Mouse (Mus musculus): ENCODE measurements at regions not wholly inside any gene's neighbourhood (a gene's known extent, or its start where the extent isn't known, plus 50 kb on each side); places are given as distances from the start of the nearest gene placed in this dataset.

DNA sequence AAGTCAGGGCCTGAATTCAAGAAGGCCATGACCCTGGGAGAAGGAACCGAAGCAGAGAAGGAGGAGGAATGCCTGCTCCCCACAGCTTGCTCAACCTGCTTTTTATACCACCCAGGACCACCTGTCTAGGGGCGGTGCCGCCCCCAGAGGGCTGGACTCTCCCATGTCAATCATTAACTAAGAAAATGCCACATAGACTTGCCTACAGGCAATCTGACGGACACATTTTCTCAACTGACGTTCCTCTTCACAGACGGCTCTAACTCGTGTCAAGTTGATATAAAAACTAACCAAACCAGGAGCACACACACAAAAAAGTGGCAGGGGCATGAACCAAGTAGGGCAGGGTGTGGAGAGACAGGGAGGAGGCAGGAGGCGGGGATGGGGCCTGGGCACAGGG, 248.5 kb downstream of the Bcl11b start:
- 61% methylated on average over 8 of the region's 8 CpGs for WGBS
- H3K4me2 ChIP-seq = no peak overlapping the region
- peak; percentile 29; the same call in 1 of the 2 replicates for ATAC-seq (ENCODE audit: insufficient read depth, low FRiP score, low read depth)
- peak overlapping the region; percentile 23 for H3K27ac ChIP-seq
- H3K9me3 ChIP-seq = no peaks in the 10 kb centered on the region
- no peaks in the 10 kb centered on the region for H3K27me3 ChIP-seq (replicated peaks)
- no peak overlapping the region for H3K4me3 ChIP-seq (replicated peaks)
- H3K4me1 ChIP-seq = peaks cover 30% of the 10 kb centered on the region
- no peaks in the 10 kb centered on the region for H3K36me3 ChIP-seq
- H3K9ac ChIP-seq = no peak overlapping the region

DNA sequence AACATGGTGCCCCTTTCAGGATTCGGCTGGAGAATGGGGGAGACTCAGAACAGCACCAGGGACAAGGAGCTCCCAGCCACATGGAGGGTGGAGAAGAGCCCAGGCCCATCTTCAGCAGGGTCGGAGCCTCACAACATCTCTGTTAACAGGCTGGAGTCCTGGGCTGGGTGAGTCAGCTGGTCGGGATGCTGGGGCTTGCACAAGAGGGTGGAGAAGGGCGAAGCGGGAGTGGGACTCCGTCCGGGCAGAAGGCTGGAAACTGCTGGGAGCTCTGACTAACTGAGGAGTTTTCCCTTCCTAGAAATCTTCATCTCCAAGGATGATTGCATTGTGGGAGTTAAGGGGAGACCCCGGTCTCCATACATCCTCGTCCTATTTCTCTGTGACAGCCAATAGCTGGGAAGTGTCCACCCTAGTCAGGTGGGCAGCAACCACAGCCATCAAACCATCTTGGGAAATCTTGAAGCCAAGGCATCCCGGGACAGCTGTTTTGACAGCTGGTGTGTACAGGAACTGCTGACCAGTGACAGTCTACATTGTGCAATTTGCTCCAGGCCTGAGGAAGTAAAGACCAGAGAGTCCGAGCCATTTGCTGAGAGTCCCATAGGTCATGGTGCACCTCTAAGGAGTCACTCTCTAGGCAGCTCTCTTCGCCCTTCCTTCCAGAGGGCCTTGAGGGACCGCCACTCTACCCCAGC, 247.4 kb downstream of the Bcl11b start:
- no peak for ATAC-seq (ENCODE audit: insufficient read depth, low FRiP score, low read depth)
- peaks cover 30% of the 10 kb centered on the region for H3K4me1 ChIP-seq
- no peak overlapping the region for H3K4me2 ChIP-seq
- no peak overlapping the region for H3K4me3 ChIP-seq (replicated peaks)
- peak overlapping the region; percentile 23; the same call in 1 of the 2 replicates for H3K27ac ChIP-seq
- H3K9me3 ChIP-seq = no peaks in the 10 kb centered on the region
- WGBS = 79% methylated on average over 13 of the region's 13 CpGs
- no peaks in the 10 kb centered on the region for H3K27me3 ChIP-seq (replicated peaks)
- no peaks in the 10 kb centered on the region for H3K36me3 ChIP-seq
- H3K9ac ChIP-seq = no peak overlapping the region

DNA sequence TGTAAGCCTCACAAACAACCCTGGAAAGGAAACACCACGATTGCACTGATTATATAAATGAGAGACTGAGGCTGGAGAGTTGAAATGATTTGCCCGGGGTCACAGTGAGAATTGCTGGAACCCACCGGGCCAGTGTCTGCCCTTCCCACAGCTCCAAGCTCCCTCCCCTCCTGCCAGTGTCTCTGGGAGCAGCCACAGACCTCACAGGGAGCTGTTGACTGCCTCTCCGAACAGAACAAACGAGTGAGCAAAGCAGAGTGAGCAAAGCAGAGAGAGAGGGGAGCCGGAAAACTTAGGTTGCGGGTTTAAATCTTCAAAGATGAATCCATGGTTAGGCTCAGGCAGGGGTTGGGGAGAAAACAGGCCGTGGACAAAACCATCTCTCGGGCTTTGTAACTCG, 246.2 kb downstream of the Bcl11b start:
- H3K9ac ChIP-seq = no peak overlapping the region

DNA sequence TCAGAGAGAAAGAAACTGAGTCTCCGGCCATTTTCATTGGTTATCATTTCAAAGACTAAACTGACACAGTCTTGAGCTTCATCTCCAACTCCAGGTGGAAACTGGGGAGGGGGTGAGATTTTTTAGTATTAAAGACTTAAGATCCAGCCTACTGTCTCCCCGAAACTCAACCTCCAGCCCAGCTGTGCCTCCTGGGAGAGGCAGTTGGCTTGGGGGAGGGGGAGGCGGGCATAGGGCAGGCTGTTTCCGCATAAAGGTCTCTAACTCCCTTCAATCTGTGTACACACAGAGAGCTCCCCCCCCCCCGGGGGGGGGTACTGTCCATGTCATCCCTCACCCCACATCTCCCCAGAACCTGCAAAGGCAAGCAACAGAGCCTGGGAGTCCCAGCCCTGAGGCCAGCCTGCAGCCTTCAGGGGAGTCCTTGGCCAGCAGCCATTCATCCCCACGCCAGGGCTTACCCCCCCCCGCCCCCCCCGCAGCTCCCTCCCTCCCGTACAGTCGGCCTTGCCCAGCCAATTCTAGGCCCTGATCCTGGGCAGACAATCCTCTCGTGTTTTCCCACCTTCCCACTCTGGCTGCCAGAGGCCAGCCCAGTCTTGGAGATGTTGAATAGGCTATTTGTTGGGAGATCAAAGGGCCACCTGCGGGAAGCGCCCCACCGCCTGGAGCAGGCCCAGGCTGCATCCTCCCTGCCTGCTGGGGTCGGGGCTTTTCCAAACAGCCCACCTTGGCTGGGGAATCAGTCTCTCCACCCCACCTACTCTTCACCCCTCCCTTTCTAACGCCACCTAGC, 245.2 kb downstream of the Bcl11b start:
- peak; percentile 27; the same call in 1 of the 2 replicates for ATAC-seq (ENCODE audit: insufficient read depth, low FRiP score, low read depth)
- peak overlapping the region; percentile 7; the same call in 1 of the 2 replicates for H3K27ac ChIP-seq
- peaks cover 20% of the 10 kb centered on the region for H3K4me1 ChIP-seq
- H3K36me3 ChIP-seq = no peaks in the 10 kb centered on the region
- 17% methylated on average over 14 of the region's 16 CpGs for WGBS
- no peak overlapping the region for H3K9ac ChIP-seq
- no peak overlapping the region for H3K4me3 ChIP-seq (replicated peaks)
- H3K4me2 ChIP-seq = no peak overlapping the region
- H3K9me3 ChIP-seq = no peaks in the 10 kb centered on the region
- H3K27me3 ChIP-seq (replicated peaks) = no peaks in the 10 kb centered on the region

More for the DNA sequence above, 246.2 kb downstream of the Bcl11b start:
- no peaks in the 10 kb centered on the region for H3K9me3 ChIP-seq
- no peak overlapping the region for H3K4me3 ChIP-seq (replicated peaks)
- ATAC-seq (ENCODE audit: insufficient read depth, low FRiP score, low read depth) = no peak
- 35% methylated on average over 10 of the region's 10 CpGs for WGBS
- H3K4me1 ChIP-seq = peaks cover 30% of the 10 kb centered on the region
- no peak overlapping the region for H3K27ac ChIP-seq
- no peak overlapping the region for H3K4me2 ChIP-seq
- H3K36me3 ChIP-seq = no peaks in the 10 kb centered on the region
- H3K27me3 ChIP-seq (replicated peaks) = no peaks in the 10 kb centered on the region

DNA sequence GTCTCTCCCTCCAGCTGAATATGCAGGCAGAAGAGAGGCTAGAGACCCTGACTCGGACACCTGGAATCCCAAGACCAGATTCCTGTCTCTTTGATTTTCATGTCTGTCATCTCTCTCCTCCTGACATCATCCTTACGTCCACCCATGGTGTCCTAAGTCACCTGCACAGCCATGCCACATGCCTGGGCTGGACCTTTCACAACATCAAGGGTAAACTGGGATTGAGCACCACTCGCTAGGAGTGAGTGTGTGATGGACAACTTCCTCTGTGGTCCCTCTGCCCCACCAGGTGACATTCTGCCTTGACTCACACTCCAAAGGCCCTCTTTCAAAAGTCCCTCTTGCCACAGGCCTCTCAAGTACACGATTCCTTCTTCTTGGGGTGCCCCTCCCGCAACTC, 244.1 kb downstream of the Bcl11b start:
- no peak overlapping the region for H3K9ac ChIP-seq
- no peak overlapping the region for H3K4me2 ChIP-seq
- H3K36me3 ChIP-seq = no peaks in the 10 kb centered on the region
- no peaks in the 10 kb centered on the region for H3K27me3 ChIP-seq (replicated peaks)
- H3K27ac ChIP-seq = no peak overlapping the region
- H3K4me3 ChIP-seq (replicated peaks) = no peak overlapping the region
- no peak for ATAC-seq (ENCODE audit: insufficient read depth, low FRiP score, low read depth)
- peaks cover 18% of the 10 kb centered on the region for H3K4me1 ChIP-seq
- no peaks in the 10 kb centered on the region for H3K9me3 ChIP-seq
- 76% methylated on average over 5 of the region's 5 CpGs for WGBS

DNA sequence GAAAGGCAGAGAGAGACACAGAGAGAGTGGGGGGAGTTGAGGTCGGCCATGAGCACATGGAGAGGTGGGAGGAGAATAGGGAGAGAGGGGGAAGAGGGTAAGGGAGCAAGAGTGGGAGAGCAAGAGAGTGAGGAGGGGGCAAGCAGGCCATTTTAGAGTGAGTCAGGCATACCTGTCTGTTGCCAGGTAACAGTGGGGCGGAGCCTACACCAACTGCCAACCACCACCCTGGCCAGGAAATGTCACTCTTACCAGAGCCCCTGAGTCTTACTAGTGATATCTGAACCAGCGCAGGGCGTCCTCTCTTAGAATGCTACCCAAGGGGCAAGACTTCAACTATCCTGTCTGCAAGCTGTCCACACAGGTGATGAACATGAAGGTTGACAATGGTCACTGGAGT, 243.5 kb downstream of the Bcl11b start:
- no peaks in the 10 kb centered on the region for H3K27me3 ChIP-seq (replicated peaks)
- WGBS = 79% methylated on average over 4 of the region's 4 CpGs
- no peaks in the 10 kb centered on the region for H3K9me3 ChIP-seq
- no peaks in the 10 kb centered on the region for H3K36me3 ChIP-seq
- H3K4me3 ChIP-seq (replicated peaks) = no peak overlapping the region
- no peak overlapping the region for H3K27ac ChIP-seq
- no peak overlapping the region for H3K4me2 ChIP-seq
- H3K4me1 ChIP-seq = peaks cover 18% of the 10 kb centered on the region
- no peak overlapping the region for H3K9ac ChIP-seq
- ATAC-seq (ENCODE audit: insufficient read depth, low FRiP score, low read depth) = no peak

DNA sequence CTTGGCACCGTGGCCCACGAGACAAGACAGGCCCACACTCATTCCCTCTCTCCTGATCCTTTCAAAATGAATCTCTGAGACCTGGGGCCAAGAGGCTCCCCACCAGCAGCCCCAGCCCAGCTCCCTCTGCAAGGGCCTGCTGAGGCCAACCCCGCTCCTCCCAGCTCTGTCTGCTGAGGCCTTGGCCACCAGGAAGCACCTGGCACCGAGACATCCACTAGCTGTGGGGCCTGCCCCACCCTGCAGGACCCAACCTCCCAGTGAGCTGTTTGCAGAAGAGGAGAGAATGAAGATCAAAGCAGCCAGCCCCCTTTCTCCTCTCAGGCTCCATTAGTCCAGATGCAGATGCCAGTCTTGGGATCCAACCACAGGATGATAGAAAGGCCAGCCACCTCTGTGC, 241.3 kb downstream of the Bcl11b start:
- H3K4me1 ChIP-seq = peaks cover 10% of the 10 kb centered on the region; the same call in 1 of the 2 replicates
- H3K9me3 ChIP-seq = no peaks in the 10 kb centered on the region
- no peaks in the 10 kb centered on the region for H3K27me3 ChIP-seq (replicated peaks)
- H3K4me2 ChIP-seq = no peak overlapping the region
- WGBS = 67% methylated on average over 4 of the region's 4 CpGs
- no peaks in the 10 kb centered on the region for H3K36me3 ChIP-seq
- H3K27ac ChIP-seq = no peak overlapping the region
- no peak overlapping the region for H3K9ac ChIP-seq
- ATAC-seq (ENCODE audit: insufficient read depth, low FRiP score, low read depth) = no peak
- H3K4me3 ChIP-seq (replicated peaks) = no peak overlapping the region

DNA sequence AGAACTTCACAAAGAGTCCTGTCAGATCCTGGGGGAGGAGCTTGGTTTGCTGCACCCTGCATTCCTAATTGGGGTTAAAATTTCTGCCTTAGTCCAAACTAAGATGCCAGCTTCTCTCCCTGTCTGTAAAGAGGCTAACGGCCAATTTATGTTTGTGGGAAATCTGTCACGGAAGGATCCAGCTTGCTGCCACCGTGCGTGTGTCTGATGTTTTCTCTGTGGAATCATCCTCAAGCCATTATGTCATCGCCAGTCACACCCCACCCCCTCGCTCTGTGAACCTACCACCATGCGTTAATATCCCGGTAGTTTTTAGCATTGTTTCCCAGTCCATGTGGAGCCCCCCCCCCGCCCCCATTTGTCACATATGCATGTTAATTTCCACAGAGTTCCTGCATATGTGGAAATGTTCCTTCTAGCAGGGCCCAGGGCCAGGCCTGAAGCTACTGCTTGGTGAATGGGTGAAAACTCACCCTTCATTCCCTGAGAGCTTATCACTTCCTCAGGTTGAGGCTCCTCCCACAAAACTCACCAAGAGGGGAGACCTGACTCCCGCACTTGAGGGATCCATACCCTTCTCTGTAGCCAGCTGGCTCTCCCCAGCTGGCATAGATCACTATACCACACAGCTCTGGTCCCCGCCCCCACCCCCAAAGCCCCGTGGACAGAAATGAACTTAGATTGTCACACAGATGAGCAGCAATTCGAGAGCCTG, 233.4 kb downstream of the Bcl11b start:
- no peak overlapping the region for H3K4me2 ChIP-seq
- WGBS = 59% methylated on average over 13 of the region's 13 CpGs
- H3K27me3 ChIP-seq (replicated peaks) = no peaks in the 10 kb centered on the region
- no peak overlapping the region for H3K27ac ChIP-seq
- no peaks in the 10 kb centered on the region for H3K36me3 ChIP-seq
- ATAC-seq (ENCODE audit: insufficient read depth, low FRiP score, low read depth) = 0 out of 2 replicates have a peak, but pooled peaks have one; percentile 18
- H3K4me1 ChIP-seq = 0 out of 2 replicates have a peak, but pooled peaks cover 3% of the 10 kb centered on the region
- no peak overlapping the region for H3K4me3 ChIP-seq (replicated peaks)
- no peaks in the 10 kb centered on the region for H3K9me3 ChIP-seq
- no peak overlapping the region for H3K9ac ChIP-seq

DNA sequence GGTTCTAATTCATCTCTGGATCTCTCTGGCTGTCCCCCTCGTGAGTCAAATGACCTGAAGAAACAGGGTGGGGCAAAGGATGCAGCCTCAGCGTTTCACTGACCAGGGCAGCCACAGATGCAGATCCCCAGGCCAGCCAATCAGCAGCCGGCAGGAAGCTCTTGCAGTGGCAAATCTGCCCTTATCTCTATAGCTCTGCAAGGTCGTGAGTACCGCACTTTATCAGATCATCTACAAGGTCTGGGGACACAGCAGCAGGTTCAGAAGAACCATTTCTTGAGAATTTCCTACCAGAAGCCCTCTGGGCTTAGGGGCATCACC, 232.9 kb downstream of the Bcl11b start:
- H3K4me1 ChIP-seq = 0 out of 2 replicates have a peak, but pooled peaks cover 3% of the 10 kb centered on the region
- WGBS = 18% methylated on average over 5 of the region's 5 CpGs
- H3K9me3 ChIP-seq = no peaks in the 10 kb centered on the region
- H3K4me2 ChIP-seq = no peak overlapping the region
- no peak overlapping the region for H3K4me3 ChIP-seq (replicated peaks)
- H3K9ac ChIP-seq = no peak overlapping the region
- no peak overlapping the region for H3K27ac ChIP-seq
- no peaks in the 10 kb centered on the region for H3K36me3 ChIP-seq
- no peak for ATAC-seq (ENCODE audit: insufficient read depth, low FRiP score, low read depth)
- H3K27me3 ChIP-seq (replicated peaks) = no peaks in the 10 kb centered on the region

DNA sequence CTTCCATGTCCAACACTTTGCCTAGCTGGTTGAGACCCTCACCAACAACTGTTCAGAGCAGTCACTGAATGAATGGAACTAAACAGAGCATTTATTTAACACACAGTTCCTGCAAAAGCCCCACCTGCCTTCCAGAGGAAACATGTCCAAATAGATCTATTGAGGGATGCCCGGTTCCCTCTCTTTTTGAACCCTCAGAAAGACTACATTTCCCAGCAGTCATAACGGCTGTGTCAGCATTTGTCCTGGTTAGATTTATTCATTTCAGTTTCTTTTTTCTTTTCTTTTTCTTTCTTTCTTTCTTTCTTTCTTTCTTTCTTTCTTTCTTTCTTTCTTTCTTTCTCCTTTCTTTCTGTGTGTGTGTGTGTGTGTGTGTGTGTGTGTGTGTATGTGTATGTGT, 232.1 kb downstream of the Bcl11b start:
- no peaks in the 10 kb centered on the region for H3K36me3 ChIP-seq
- no peak overlapping the region for H3K4me2 ChIP-seq
- no peak overlapping the region for H3K9ac ChIP-seq
- H3K4me1 ChIP-seq = 0 out of 2 replicates have a peak, but pooled peaks cover 3% of the 10 kb centered on the region
- H3K4me3 ChIP-seq (replicated peaks) = no peak overlapping the region
- H3K27me3 ChIP-seq (replicated peaks) = no peaks in the 10 kb centered on the region
- no peak for ATAC-seq (ENCODE audit: insufficient read depth, low FRiP score, low read depth)
- H3K27ac ChIP-seq = no peak overlapping the region
- H3K9me3 ChIP-seq = no peaks in the 10 kb centered on the region
- WGBS = 74% methylated on average over 2 of the region's 2 CpGs

DNA sequence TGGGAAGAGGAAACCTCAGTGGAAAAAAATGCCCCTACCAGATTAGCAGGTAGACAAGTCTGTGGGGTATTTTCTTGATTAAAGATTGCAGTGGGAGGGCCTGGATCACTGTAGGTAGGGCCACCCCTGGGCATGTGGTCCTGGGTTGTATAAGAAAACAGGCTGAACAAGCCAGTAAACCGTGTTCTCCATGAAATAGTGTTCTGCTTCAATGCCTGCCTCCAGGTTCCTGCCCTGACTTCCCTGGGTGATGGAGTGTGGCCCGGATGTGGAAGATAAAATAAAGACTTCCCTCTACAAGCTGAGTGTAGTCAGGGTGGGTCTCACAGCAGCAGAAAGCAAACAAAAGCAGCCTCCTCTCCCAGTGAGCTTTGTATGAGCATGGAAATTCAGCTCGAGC, 231.6 kb downstream of the Bcl11b start:
- no peak for ATAC-seq (ENCODE audit: insufficient read depth, low FRiP score, low read depth)
- H3K27me3 ChIP-seq (replicated peaks) = no peaks in the 10 kb centered on the region
- 52% methylated on average over 3 of the region's 3 CpGs for WGBS

DNA sequence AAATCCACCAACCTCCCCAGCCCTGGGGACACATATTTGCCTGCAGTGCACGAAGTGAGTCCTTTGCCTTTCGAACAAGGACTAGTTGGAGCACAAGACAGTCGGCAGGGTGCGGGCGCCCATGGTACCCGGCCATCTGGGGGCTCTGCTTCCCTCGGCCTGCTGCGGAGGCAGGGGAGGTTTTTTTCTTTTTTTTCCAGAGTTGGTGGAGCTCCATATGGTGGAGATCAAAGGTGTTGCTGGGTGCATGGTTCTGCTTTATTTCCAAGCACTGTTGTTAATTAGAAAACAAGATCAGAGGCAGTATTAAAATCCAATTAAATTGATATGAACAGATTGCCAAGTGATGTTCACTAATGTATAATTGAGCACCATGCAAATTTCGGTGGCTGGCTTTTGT, 225.4 kb downstream of the Bcl11b start:
- Histone ChIP-seq H3K27ac (no peak overlapping the region), H3K9ac (no peak overlapping the region), H3K36me3 (no peaks in the 10 kb centered on the region), H3K4me3 (replicated peaks) (no peak overlapping the region), H3K4me2 (no peak overlapping the region), H3K9me3 (no peaks in the 10 kb centered on the region), H3K4me1 (no peaks in the 10 kb centered on the region), H3K27me3 (replicated peaks) (no peaks in the 10 kb centered on the region)
- WGBS = 45% methylated on average over 9 of the region's 9 CpGs
- ATAC-seq (ENCODE audit: insufficient read depth, low FRiP score, low read depth) = no peak

More for the DNA sequence above, 231.6 kb downstream of the Bcl11b start:
- H3K36me3 ChIP-seq = no peaks in the 10 kb centered on the region
- H3K4me2 ChIP-seq = no peak overlapping the region
- H3K9me3 ChIP-seq = no peaks in the 10 kb centered on the region
- H3K4me3 ChIP-seq (replicated peaks) = no peak overlapping the region
- no peak overlapping the region for H3K27ac ChIP-seq
- H3K9ac ChIP-seq = no peak overlapping the region
- 0 out of 2 replicates have a peak, but pooled peaks cover 3% of the 10 kb centered on the region for H3K4me1 ChIP-seq
